Mouse (Mus musculus): ENCODE measurements around the gene Rapgef4.

GRCm38 (mm10) chr2:72031717-72032116 is 50.7 kb downstream of the Rapgef4 start:
- TF ChIP-seq CTCF (IDR thresholded peaks at IDR 0.05; ENCODE audit: low read depth, low read length), result no peak
- TF ChIP-seq GATA1 (IDR thresholded peaks at IDR 0.05; ENCODE audit: borderline replicate concordance, low read length), result no peak
- TF ChIP-seq TAL1 (conservative IDR thresholded peaks at IDR 0.05; ENCODE audit: low read depth, low read length), result no peak
- TF ChIP-seq GATA2 (IDR thresholded peaks at IDR 0.05; ENCODE audit: borderline replicate concordance, low read depth, low read length), result no peak
